Mouse (Mus musculus) activated CD4-positive, CD25-positive, alpha-beta regulatory T cell, adult 4 months (primary cell): ENCODE data around the gene Plcg2. TPM values are rescaled to one million over a fixed set of nuclear protein-coding genes. Genes with fewer than 3 reads are reported as not detected.

ENCODE experiments used
- ATAC-seq: one replicate; pipeline ENCODE4 v1.8.0; 2017
- polyA plus RNA-seq, 2 experiments: library from polyadenylated mRNA; unstranded; fragments of 100-300 nt; shearing (Covaris generic); gene quantifications; one replicate each; pipeline ENCODE4 v1.2.1; 2017

Plcg2 gene
- polyA plus RNA-seq, 2 experiments from 2014 or later = 1.1 TPM; not detected in 1

- peak; percentile 93 for ATAC-seq
These were observed 50.4 kb downstream of the Plcg2 start for GRCm38 (mm10) chr8:117548453-117548852.

GRCm38 (mm10) chr8:117550529-117550928 lies 52.4 kb downstream of the Plcg2 start:
- ATAC-seq = no peak

- no peak for ATAC-seq
These were observed 62.9 kb downstream of the Plcg2 start for GRCm38 (mm10) chr8:117561014-117561413.

- no peak for ATAC-seq
These were observed 63.8 kb downstream of the Plcg2 start for GRCm38 (mm10) chr8:117561735-117562361.

- ATAC-seq = no peak
These were observed 64.4 kb downstream of the Plcg2 start for GRCm38 (mm10) chr8:117562445-117563014.

GRCm38 (mm10) chr8:117569409-117569808 lies 71.3 kb downstream of the Plcg2 start:
- no peak for ATAC-seq

- ATAC-seq = no peak
These were observed 78.2 kb downstream of the Plcg2 start for GRCm38 (mm10) chr8:117576291-117576785.

- ATAC-seq = no peak
These were observed 79.0 kb downstream of the Plcg2 start for GRCm38 (mm10) chr8:117577059-117577458.

GRCm38 (mm10) chr8:117577883-117578282 lies 79.8 kb downstream of the Plcg2 start:
- ATAC-seq = no peak

- ATAC-seq = no peak
These were observed 80.8 kb downstream of the Plcg2 start for GRCm38 (mm10) chr8:117578856-117579255.

- ATAC-seq = no peak
These were observed 95.8 kb downstream of the Plcg2 start for GRCm38 (mm10) chr8:117593862-117594261.

GRCm38 (mm10) chr8:117595001-117595400 lies 96.9 kb downstream of the Plcg2 start:
- no peak for ATAC-seq

GRCm38 (mm10) chr8:117596777-117597176 lies 98.7 kb downstream of the Plcg2 start:
- ATAC-seq = no peak

GRCm38 (mm10) chr8:117600839-117601238 lies 102.7 kb downstream of the Plcg2 start:
- ATAC-seq = no peak

- no peak for ATAC-seq
These were observed 106.0 kb downstream of the Plcg2 start for GRCm38 (mm10) chr8:117604101-117604500.

- no peak for ATAC-seq
These were observed 106.6 kb downstream of the Plcg2 start for GRCm38 (mm10) chr8:117604671-117605070.

- no peak for ATAC-seq
These were observed 107.1 kb downstream of the Plcg2 start for GRCm38 (mm10) chr8:117605201-117605600.

- ATAC-seq = no peak
These were observed 112.4 kb downstream of the Plcg2 start for GRCm38 (mm10) chr8:117610506-117610905.

GRCm38 (mm10) chr8:117612861-117613260 lies 114.8 kb downstream of the Plcg2 start:
- no peak for ATAC-seq

- no peak for ATAC-seq
These were observed 128.1 kb downstream of the Plcg2 start for GRCm38 (mm10) chr8:117626040-117626838.

GRCm38 (mm10) chr8:117627096-117627495 lies 129.0 kb downstream of the Plcg2 start:
- ATAC-seq = no peak

GRCm38 (mm10) chr8:117632532-117632931 lies 134.4 kb downstream of the Plcg2 start:
- no peak for ATAC-seq

- ATAC-seq = no peak
These were observed 136.3 kb downstream of the Plcg2 start for GRCm38 (mm10) chr8:117634406-117634805.

GRCm38 (mm10) chr8:117637462-117637861 lies 139.4 kb downstream of the Plcg2 start:
- ATAC-seq = no peak
